Mouse (Mus musculus): Measurements from ENCODE around the gene Btbd1.

Gene Btbd1

DNA sequence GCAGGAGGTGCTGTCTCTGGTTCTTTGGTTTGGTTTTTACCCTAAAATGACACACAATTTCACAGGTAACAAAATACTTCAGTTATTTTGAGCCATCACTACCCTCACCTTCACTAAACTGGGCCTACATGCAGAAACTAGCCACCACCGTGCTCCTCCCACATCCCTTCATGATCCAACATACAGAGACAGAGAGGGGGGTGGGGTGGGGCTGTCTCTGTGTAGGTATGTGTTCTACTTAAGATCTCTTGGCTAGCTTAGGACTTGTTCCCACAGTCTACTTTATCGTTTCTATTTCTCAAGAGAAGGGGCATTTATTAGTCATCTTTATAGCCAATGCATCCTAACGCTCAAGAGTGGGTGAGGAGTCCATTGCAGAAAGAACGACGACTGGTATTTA, 40.7 kb downstream of the Btbd1 start:
- DNase-seq (ENCODE audit: low read depth, low spot score): peak; percentile 66

DNA sequence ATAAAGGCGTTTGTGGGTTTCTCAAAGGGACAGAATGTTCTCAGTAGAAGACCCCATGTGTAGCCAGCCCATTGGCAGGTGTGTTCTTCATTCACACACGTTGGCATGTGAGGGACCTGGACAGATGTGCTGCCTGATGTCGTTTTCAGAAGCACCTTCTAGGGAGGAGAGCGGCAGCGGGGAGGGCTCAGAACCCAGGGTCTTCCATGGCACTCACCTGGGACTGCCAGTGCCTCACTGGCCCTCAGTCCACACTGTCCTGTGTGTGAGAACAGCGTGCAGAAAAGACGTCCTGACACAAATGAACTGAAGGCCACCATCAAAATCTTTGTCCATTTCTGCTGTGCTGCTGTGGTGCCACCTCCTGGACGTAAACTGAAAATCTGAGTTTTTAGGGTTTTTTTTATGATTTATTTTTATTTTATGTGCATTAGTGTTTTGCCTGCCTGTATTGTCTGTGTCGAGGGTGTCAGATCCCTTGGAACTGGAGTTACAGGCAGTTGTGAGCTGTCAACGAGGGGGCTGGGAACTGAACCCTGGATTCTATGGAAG, 51.5 kb downstream of the Btbd1 start:
- DNase-seq (ENCODE audit: low read depth, low spot score): peak; percentile 48

DNA sequence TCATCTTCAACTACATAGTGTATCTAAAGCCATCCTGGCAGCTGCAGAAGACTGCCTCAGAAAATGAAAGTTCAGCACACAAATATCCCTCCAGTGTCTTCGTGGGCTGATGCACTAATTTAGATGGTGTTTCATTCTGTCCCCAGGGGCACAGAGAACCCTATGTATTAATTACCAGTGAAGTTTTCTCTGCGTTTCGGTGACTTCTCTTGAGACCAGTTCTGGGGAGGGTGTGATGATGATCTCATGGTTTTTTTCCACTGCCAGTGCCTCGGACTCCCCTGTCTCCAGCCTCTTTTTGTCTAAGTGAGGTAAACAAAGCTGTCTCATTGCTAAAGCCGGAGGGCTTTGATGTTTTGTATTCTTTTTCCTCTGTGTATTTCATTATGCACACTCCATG, 53.9 kb downstream of the Btbd1 start:
- DNase-seq (ENCODE audit: low read depth, low spot score): no peak

DNA sequence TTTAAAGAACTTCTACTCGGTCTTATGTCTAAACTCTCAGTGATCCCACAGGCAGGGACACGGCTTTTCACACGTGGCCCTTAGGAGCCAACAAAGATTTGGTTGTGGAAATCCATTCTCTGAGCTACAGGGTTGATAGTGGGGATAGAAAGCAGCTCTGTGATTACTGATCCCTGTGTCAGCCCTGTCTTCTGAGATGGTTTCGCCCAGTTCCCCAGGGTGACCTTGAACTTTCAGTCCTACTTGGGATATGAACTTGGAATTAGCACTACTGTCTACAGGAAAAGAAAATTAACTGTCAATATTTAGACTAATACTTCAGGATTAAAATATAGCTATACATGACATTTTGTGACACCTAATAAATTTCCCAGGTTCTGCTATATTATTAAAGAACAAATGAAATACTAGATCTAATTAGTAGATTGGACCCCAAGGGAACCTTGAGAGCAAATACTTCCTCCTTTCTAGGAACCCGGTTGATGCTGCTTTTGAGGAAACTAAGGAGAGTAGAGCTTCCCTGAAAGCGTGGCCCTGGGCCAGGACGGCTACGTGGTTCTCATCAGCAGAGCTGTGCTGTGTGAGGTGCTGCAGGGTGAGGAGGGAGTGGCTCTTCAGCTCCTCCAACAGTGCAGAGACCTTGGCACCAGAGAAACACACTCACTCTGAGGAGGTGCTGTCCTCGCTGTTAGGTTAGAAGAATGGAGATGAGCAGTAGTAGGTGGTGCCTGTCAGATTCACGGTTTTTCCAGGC, 56.3 kb downstream of the Btbd1 start:
- DNase-seq (ENCODE audit: low read depth, low spot score): no peak

DNA sequence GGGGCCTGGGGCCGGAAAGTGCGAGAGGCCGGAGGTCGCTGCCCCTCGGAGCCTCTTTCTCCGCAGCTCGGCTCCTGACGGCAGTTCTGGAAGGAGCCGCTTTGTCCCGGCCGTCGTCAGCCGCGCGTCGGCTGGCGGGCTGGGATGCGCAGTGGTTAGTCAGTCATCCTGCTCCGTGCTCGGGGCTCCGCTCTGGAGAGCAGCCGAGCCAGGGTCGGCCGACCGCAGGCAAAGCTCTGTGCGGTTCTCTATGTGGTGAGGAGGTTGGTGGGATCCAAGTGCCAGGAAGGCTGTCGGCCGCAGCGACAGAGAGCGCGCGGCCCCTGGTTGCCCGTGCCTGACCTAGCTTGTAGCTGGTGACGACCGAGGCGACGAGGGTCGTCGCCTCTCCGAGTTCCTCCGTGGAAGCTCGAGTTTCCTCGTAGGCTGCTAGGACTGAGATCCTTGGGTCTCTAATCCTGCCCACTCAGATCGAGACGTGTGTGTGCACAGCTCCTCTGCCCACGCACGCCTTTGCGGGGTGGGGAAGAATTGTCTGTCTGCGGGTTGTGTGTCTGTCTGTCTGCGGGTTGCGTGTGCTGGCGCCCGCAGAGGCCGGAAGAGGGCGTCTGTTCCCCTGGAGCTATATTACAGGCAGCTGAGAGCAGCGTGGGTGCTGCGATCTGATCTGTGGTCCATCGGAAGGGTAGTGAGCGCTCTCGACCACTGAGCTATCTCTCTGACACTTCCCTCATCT, 66.0 kb downstream of the Btbd1 start:
- DNase-seq (ENCODE audit: low read depth, low spot score): peak; percentile 48

DNA sequence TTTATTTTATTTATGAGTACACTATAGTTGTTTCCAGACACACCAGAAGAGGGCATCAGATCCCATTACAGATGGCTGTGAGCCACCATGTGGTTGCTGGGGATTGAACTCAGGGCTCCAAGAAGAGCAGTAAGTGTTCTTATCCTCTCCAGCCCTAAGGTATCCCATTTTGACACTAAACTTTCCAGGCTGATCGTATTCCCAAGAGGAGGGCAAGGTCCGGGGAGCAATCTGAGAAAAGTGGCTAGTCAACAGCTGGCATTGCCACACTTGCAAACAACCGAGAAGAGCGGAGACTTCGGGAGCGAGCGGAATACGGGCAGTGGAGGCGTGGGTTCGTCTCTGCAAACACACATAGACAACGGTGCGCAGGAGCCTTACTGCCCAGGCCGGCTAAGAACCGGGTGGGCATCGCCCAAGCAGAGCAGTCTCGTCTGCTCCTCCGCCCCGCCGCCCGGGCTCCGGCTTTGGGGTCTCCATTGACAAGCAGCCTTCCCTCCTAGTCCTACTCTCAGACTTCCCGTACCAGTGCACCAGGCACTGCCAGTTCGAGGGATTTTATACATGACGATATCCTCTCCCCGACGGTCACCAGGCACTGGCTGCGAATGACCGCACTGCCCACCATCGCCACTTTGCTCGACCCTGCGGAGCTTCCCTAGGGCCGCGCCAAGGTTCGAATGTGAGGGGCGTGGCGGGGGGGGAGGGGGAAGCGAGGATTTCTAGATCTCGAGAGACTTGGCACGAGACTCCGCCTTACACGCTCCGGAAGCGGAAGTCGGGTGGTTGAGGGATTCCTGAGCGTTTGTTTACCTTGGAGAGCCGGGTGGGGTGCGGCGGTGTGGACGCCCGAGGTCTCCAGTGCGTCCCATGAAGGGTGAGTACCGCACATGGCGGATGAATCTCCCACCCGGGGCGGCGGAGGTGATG, 66.8 kb downstream of the Btbd1 start, which contains the start of gene Ramac:
Ramac (plus strand) TSS at position 746 of the 930 bp plus-strand sequence.
- DNase-seq (ENCODE audit: low read depth, low spot score): peak; percentile 94

- no peak for DNase-seq (ENCODE audit: low read depth, low spot score)
Observed at GRCm38 (mm10) chr7:81747956-81748355, 81.3 kb downstream of the Btbd1 start.

DNA sequence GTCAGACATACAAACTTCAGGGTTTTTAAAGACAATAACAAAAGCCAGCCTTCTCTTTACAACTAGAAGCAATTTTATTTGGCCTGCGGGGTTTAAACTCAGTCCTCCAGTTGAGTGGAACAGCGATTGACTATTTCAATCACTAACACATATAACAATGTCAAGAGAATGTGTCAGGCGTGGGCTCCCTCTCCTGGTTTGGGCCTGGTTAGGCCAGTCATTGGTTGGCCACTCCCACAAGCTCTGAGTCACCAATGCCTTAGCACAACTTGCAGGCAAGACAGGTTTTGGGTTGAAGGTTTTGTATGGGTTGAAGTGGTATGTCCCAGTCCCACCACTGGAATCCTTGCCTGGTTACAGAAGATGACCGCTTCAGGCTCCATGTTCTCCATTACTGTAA, 85.1 kb downstream of the Btbd1 start:
- peak; percentile 79 for DNase-seq (ENCODE audit: low read depth, low spot score)

Data from 3T3-L1 (cell line).